Mouse (Mus musculus) layer of hippocampus, adult 8-10 months (tissue): ENCODE data around the gene Dctn2. TPM values are rescaled to one million over a fixed set of nuclear protein-coding genes. Genes with fewer than 3 reads are reported as not detected.
"Not testable (repeated sequence)": the region's sequence is repeated elsewhere in the genome, so short reads cannot be mapped to it uniquely, and the experiment has no call there.

Experiments
- DNase-seq, 2 experiments: peaks; one replicate each; pipeline ENCODE4 v3.0.0; 2022; ENCODE audit warnings: low spot score in 2 of 2
- total RNA-seq, 4 experiments: library from RNA; stranded (reverse); gene quantifications; 2 replicates each; pipeline ENCODE4 v1.2.4; 2022

Gene Dctn2
- total RNA-seq, 4 experiments from 2014 or later, result 260 to 271 (median 262) TPM

- DNase-seq, result no peak
Measured at GRCm38 (mm10) chr10:127312858-127313257, 46.7 kb downstream of the Dctn2 start.

- DNase-seq, result not testable (repeated sequence)
Measured at GRCm38 (mm10) chr10:127313516-127313915, 47.3 kb downstream of the Dctn2 start.

GRCm38 (mm10) chr10:127314950-127315349 lies 48.8 kb downstream of the Dctn2 start:
- not testable (repeated sequence) for DNase-seq

DNA sequence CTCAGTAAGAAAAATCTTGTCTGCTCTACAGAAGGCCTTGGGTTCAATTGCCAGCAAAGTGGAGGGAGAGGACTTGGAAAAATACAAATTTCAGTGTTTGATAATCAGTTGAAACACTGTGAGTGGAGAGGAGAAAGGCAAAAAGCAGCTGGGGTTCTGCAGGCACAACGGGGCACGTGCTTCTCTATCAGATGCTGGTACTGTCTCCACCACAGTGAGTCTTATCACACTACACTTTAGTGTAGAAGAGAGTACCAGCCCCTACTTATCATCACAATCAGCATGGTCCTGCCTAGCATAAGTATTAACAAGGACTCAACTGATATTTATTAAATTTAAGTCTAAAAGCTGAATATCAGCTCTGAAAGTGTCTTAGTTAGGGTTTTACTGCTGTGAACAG lies 51.1 kb downstream of the Dctn2 start:
- no peak for DNase-seq

GRCm38 (mm10) chr10:127318009-127318408 lies 51.8 kb downstream of the Dctn2 start:
- no peak for DNase-seq

- DNase-seq, result no peak
Measured at GRCm38 (mm10) chr10:127319969-127320368, 53.8 kb downstream of the Dctn2 start.

- DNase-seq, result no peak
Measured at GRCm38 (mm10) chr10:127321621-127322020, 55.5 kb downstream of the Dctn2 start, which contains the start of gene Arhgap9. Arhgap9 (plus strand) TSS chr10:127321964.

DNA sequence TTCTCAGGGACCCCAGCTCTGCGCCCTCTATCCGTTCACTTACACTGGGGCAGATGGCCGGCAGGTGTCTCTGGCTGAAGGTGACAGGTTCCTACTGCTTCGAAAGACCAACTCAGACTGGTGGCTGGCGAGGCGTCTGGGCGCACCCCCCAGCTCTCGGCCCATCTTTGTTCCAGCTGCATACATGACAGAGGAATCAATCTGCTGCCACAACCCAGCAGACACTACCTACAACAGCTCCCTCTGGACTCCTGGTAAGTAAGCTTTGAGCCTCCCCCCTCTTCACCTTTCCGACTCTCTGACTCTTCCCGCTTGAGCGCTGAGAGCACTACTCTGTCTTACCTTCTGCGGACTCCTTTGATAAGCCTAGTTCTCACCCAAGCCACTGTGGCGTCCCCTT lies 56.0 kb downstream of the Dctn2 start:
- no peak for DNase-seq

- DNase-seq, result no peak
Measured at GRCm38 (mm10) chr10:127322669-127323068, 56.5 kb downstream of the Dctn2 start.

DNA sequence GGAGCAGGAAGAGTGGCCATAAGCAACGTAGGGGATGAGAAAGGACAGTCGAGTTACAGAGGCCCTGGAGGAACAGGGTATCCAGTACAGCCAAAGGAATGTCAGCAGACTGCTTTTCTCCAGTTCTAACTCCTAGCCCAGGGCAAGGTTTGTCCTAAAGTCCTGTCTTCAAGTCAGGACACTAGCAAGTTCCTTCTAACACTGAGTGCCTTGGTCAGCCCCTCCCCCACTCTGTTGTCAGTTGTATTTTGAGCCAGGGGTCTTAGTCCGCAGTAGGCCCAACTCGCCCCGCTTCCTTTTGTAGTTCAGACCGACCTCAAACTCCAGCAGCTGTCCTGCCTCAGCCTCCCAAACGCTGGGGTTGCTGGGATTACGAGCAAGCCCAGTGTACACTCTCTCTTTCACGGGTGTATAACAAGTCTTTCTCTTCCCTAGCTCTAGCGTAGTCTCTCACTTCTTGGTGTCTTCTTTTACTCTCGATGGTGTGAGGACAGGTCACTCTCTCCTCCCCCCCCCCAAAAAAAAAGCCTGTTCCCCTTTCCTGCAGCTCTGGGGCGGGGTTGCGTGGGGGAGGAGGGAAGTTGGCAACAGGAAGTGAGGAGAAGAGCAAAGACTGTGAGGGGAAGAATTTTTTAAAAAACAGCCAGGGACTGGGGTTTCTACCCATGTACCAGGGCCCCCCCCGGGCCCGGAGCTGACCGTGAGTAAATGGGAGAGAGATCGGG lies 57.1 kb downstream of the Dctn2 start:
- no peak for DNase-seq

GRCm38 (mm10) chr10:127324495-127324894 lies 58.3 kb downstream of the Dctn2 start:
- DNase-seq, result no peak

- DNase-seq, result no peak
Measured at GRCm38 (mm10) chr10:127325454-127326016, 59.4 kb downstream of the Dctn2 start.

DNA sequence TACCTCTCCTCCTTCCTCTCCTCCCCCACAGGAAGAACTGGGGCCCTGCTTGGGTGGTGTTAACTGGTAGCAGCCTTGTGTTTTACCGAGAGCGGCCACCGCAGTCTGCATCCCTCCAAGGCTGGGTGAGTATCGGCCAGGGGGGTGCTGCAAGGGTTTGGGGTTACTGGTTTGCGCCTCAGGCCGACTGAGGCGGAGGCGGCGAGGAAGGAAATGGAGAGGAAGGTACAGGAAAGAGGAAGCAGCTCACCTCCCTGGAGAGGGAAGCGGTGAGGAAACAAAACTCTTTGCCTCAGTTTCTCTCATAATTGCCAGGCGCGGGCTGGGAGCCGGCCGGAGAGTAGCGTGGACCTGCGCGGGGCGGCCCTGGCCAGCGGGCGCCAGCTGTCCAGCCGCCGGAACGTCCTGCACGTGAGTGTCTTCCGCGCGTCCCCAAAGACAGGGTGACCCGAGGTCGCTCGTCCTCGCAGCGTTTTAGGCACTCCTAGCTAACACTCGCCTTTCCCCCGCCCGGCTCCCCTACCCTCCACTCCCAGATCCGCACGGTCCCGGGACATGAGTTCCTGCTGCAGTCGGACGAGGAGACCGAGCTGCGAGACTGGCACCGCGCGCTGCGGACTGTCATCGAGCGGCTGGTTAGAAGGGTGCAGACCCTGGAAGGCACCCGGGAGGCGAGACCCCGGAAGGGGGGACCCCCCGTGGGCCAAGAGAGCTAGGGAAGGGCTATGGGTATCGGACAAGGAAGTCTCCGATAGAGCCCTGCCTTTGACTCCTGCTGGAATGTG lies 60.0 kb downstream of the Dctn2 start:
- DNase-seq, result no peak

- DNase-seq, result no peak
Measured at GRCm38 (mm10) chr10:127326828-127327227, 60.7 kb downstream of the Dctn2 start.

GRCm38 (mm10) chr10:127327461-127328145 lies 61.4 kb downstream of the Dctn2 start:
- DNase-seq, result no peak

DNA sequence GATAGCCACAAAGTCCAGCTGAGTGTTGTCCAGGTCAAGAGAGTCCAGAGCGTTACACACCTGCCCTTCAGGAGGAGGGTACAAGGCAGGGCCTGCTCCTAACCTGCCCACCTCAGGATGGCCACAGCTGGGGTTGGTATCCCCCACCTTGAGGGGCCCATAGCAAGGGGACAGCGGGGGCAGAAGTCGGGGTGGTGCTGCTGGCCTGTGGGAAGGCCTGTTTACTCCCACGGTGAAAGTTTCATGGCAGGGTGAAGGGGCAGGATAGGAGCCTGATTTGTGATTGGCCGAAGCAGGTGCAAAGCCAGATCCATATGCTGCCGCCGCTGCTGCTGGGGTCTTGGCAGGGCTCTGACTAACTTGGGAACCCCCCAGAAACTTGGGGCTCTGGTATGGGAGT lies 64.0 kb downstream of the Dctn2 start:
- DNase-seq, result no peak

Other genes with a start within 250 kb of the Dctn2 start
- 10 to 100 TPM; 24.5 to 31.8 (median 27.5) TPM for gene Tsfm, start 235.5 kb upstream of the Dctn2 start, total RNA-seq
- 10 to 100 TPM; 13.1 to 16.0 (median 14.5) TPM for gene Mettl1, start 225.0 kb upstream of the Dctn2 start, total RNA-seq
- gene Eef1akmt3, start 224.9 kb upstream of the Dctn2 start, total RNA-seq, result under 1 TPM in 3 of 4 experiments, not detected in 1; 0.23 to 0.33 (median 0.31) TPM
- gene Cyp27b1, start 218.1 kb upstream of the Dctn2 start, total RNA-seq, result 1 to 10 TPM in 1 of 4 experiments, under 1 TPM in 3; 0.14 to 1.1 (median 0.48) TPM
- 10 to 100 TPM; 14.8 to 21.9 (median 20.4) TPM for gene March9, start 206.2 kb upstream of the Dctn2 start, total RNA-seq
- 10 to 100 TPM; 84.1 to 95.2 (median 91.1) TPM for gene Cdk4, start 202.8 kb upstream of the Dctn2 start, total RNA-seq
- 10 to 100 TPM; 62.9 to 68.4 (median 66.1) TPM for gene Tspan31, start 196.1 kb upstream of the Dctn2 start, total RNA-seq
- gene Agap2, start 191.1 kb upstream of the Dctn2 start, total RNA-seq, result 100 to 1,000 TPM; 657 to 727 (median 692) TPM
- 100 to 1,000 TPM in 2 of 4 experiments, 10 to 100 TPM in 2; 98.1 to 120 (median 109) TPM for gene Os9, start 145.2 kb upstream of the Dctn2 start, total RNA-seq
- 100 to 1,000 TPM; 113 to 123 (median 113) TPM for gene B4galnt1, start 101.1 kb upstream of the Dctn2 start, total RNA-seq
- 10 to 100 TPM; 12.2 to 17.5 (median 14.4) TPM for gene Slc26a10, start 85.7 kb upstream of the Dctn2 start, total RNA-seq
- gene Arhgef25, start 76.3 kb upstream of the Dctn2 start, total RNA-seq, result 100 to 1,000 TPM; 310 to 386 (median 350) TPM
- 100 to 1,000 TPM; 214 to 267 (median 229) TPM for gene Dtx3, start 70.6 kb upstream of the Dctn2 start, total RNA-seq
- gene Pip4k2c, start 54.8 kb upstream of the Dctn2 start, total RNA-seq, result 100 to 1,000 TPM in 1 of 4 experiments, 10 to 100 TPM in 3; 95.0 to 107 (median 98.9) TPM
- gene Kif5a, start 3.0 kb upstream of the Dctn2 start, total RNA-seq, result 100 to 1,000 TPM; 807 to 850 (median 831) TPM
- gene Mbd6, start 22.6 kb downstream of the Dctn2 start, total RNA-seq, result 10 to 100 TPM; 56.3 to 61.6 (median 56.8) TPM
- gene Mars, start 45.4 kb downstream of the Dctn2 start, total RNA-seq, result 10 to 100 TPM; 56.7 to 65.8 (median 63.9) TPM
- 1 to 10 TPM in 3 of 4 experiments, under 1 TPM in 1; 0.60 to 4.6 (median 2.2) TPM for gene Arhgap9, start 55.6 kb downstream of the Dctn2 start, total RNA-seq
- 1 to 10 TPM; 2.7 to 4.0 (median 3.7) TPM for gene Gli1, start 75.6 kb downstream of the Dctn2 start, total RNA-seq
- gene Inhbe, start 88.0 kb downstream of the Dctn2 start, total RNA-seq, result not detected
- gene Inhbc, start 104.1 kb downstream of the Dctn2 start, total RNA-seq, result not detected
- 100 to 1,000 TPM; 159 to 182 (median 176) TPM for gene R3hdm2, start 114.0 kb downstream of the Dctn2 start, total RNA-seq
- gene Stac3, start 235.3 kb downstream of the Dctn2 start, total RNA-seq, result 1 to 10 TPM; 2.1 to 3.5 (median 2.8) TPM
- gene Ndufa4l2, start 248.6 kb downstream of the Dctn2 start, total RNA-seq, result 1 to 10 TPM; 2.9 to 4.4 (median 3.6) TPM